Mouse (Mus musculus) forebrain, embryonic 11.5 days (tissue): ENCODE data around the gene Elk3. TPM values are rescaled to one million over a fixed set of nuclear protein-coding genes. Genes with fewer than 3 reads are reported as not detected.

Source experiments
- ATAC-seq: fragments of 200-750 bp; cut with Nextera tagmentation; replicated peaks from 2 replicates; pipeline ENCODE4 v1.8.0; 2017; ENCODE audit warnings: moderate TSS enrichment; ENCODE audit not compliant: low FRiP score
- DNase-seq: peaks from one replicate; pipeline ENCODE4 v3.0.0-alpha.2; 2017; ENCODE audit warnings: low spot score
- H3K27ac ChIP-seq: fragments of 300-500 bp; sonication (generic); 2 replicates; pipeline ENCODE4 v1.5.1; 2014; ENCODE audit warnings: low read depth, low read length
- H3K27me3 ChIP-seq: fragments of 300-500 bp; sonication (generic); 2 replicates; pipeline ENCODE4 v1.6.1; 2014; ENCODE audit warnings: mild to moderate bottlenecking, low read length, mixed read lengths; ENCODE audit not compliant: control insufficient read depth, insufficient read depth
- H3K36me3 ChIP-seq: fragments of 300-500 bp; sonication (generic); 2 replicates; pipeline ENCODE4 v1.6.1; 2014; ENCODE audit warnings: mild to moderate bottlenecking, low read length, moderate library complexity, mixed read lengths; ENCODE audit not compliant: control insufficient read depth, insufficient read depth
- H3K4me1 ChIP-seq: fragments of 300-500 bp; sonication (generic); replicated peaks from 2 replicates; pipeline ENCODE4 v1.6.1; 2014; ENCODE audit warnings: low read length, mixed read lengths; ENCODE audit not compliant: control insufficient read depth, insufficient read depth
- H3K4me2 ChIP-seq: fragments of 300-500 bp; sonication (generic); 2 replicates; pipeline ENCODE4 v1.6.1; 2014; ENCODE audit warnings: low read depth, mild to moderate bottlenecking, low read length, moderate library complexity, mixed read lengths; ENCODE audit not compliant: severe bottlenecking
- H3K4me3 ChIP-seq: fragments of 300-500 bp; sonication (generic); 2 replicates; pipeline ENCODE4 v1.5.1; 2014; ENCODE audit warnings: low read depth, low read length
- H3K9ac ChIP-seq: fragments of 300-500 bp; sonication (generic); 2 replicates; pipeline ENCODE4 v1.6.1; 2014; ENCODE audit warnings: low read length
- H3K9me3 ChIP-seq: fragments of 300-500 bp; sonication (generic); 2 replicates; pipeline ENCODE4 v1.6.1; 2016; ENCODE audit warnings: low read length, mixed read lengths; ENCODE audit not compliant: control insufficient read depth
- WGBS: fragments of 180-500 bp; shearing (Covaris S2); extraction: QIAGEN DNeasy Blood & Tissue Kit; methylation state at CpG from one replicate; pipeline ENCODE4 v1.1.7; 2014; 5-methylcytosine and 5-hydroxymethylcytosine counted together
- polyA plus RNA-seq: library from polyadenylated mRNA; unstranded; fragments of >200 nt; fragmentation: Nextera tagmentation; extraction: Ambion mirVana; gene quantifications from 2 replicates; pipeline ENCODE4 v1.2.1, GENCODE M21; 2014

The Elk3 gene
- polyA plus RNA-seq, 1 experiment from 2014 or later: 16.5 TPM

GRCm38 (mm10) chr10:93275212-93276136, 35.5 kb downstream of the Elk3 start:
- no peaks in the 10 kb centered on the region for H3K27me3 ChIP-seq
- H3K27ac ChIP-seq: peak overlapping the region; percentile 4; the same call in 1 of the 2 replicates
- ATAC-seq: peak; percentile 57
- H3K4me1 ChIP-seq: peaks cover 15% of the 10 kb centered on the region; the same call in 1 of the 2 replicates
- H3K9ac ChIP-seq: no peak overlapping the region
- peak; percentile 67 for DNase-seq
- WGBS: 45% methylated on average over 25 of the region's 25 CpGs
- no peaks in the 10 kb centered on the region for H3K36me3 ChIP-seq
- H3K4me3 ChIP-seq: no peak overlapping the region
- peak overlapping the region; percentile 46 for H3K4me2 ChIP-seq
- no peaks in the 10 kb centered on the region for H3K9me3 ChIP-seq

- H3K9ac ChIP-seq: no peak overlapping the region
- H3K4me3 ChIP-seq: no peak overlapping the region
- no peaks in the 10 kb centered on the region for H3K36me3 ChIP-seq
- H3K9me3 ChIP-seq: no peaks in the 10 kb centered on the region
- no peak for DNase-seq
- H3K4me1 ChIP-seq: peaks cover 15% of the 10 kb centered on the region; the same call in 1 of the 2 replicates
- H3K27me3 ChIP-seq: no peaks in the 10 kb centered on the region
- no peak for ATAC-seq
- WGBS: 78% methylated on average over 2 of the region's 2 CpGs
- no peak overlapping the region for H3K4me2 ChIP-seq
- H3K27ac ChIP-seq: no peak overlapping the region
Observed at GRCm38 (mm10) chr10:93274277-93274696, 36.6 kb downstream of the Elk3 start.

GRCm38 (mm10) chr10:93272986-93273982, 37.7 kb downstream of the Elk3 start:
- Histone ChIP-seq H3K9ac (no peak overlapping the region), H3K36me3 (no peaks in the 10 kb centered on the region), H3K4me2 (no peak overlapping the region), H3K4me1 (peaks cover 15% of the 10 kb centered on the region; the same call in 1 of the 2 replicates), H3K27me3 (no peaks in the 10 kb centered on the region), H3K9me3 (no peaks in the 10 kb centered on the region), H3K4me3 (no peak overlapping the region), H3K27ac (no peak overlapping the region)
- ATAC-seq (no peak), DNase-seq (no peak)
- WGBS: 82% methylated on average over 14 of the region's 14 CpGs

GRCm38 (mm10) chr10:93271831-93272230, 39.1 kb downstream of the Elk3 start:
- DNase-seq (no peak), ATAC-seq (no peak)
- H3K9ac ChIP-seq: no peak overlapping the region
- no peaks in the 10 kb centered on the region for H3K9me3 ChIP-seq
- H3K4me1 ChIP-seq: peaks cover 9% of the 10 kb centered on the region; the same call in 1 of the 2 replicates
- H3K4me3 ChIP-seq: no peak overlapping the region
- no peak overlapping the region for H3K27ac ChIP-seq
- 86% methylated on average over 7 of the region's 7 CpGs for WGBS
- H3K36me3 ChIP-seq: no peaks in the 10 kb centered on the region
- H3K4me2 ChIP-seq: no peak overlapping the region
- no peaks in the 10 kb centered on the region for H3K27me3 ChIP-seq

- H3K4me2 ChIP-seq: no peak overlapping the region
- no peak overlapping the region for H3K4me3 ChIP-seq
- peaks cover 2% of the 10 kb centered on the region; the same call in 1 of the 2 replicates for H3K4me1 ChIP-seq
- H3K36me3 ChIP-seq: no peaks in the 10 kb centered on the region
- H3K27ac ChIP-seq: no peak overlapping the region
- H3K9ac ChIP-seq: no peak overlapping the region
- DNase-seq: no peak
- no peak for ATAC-seq
- 93% methylated on average over 6 of the region's 6 CpGs for WGBS
- no peaks in the 10 kb centered on the region for H3K9me3 ChIP-seq
- no peaks in the 10 kb centered on the region for H3K27me3 ChIP-seq
Observed at GRCm38 (mm10) chr10:93270889-93271460, 40.0 kb downstream of the Elk3 start.

- Histone ChIP-seq H3K9ac (no peak overlapping the region), H3K4me3 (no peak overlapping the region), H3K27ac (no peak overlapping the region), H3K9me3 (no peaks in the 10 kb centered on the region), H3K4me2 (no peak overlapping the region), H3K36me3 (no peaks in the 10 kb centered on the region), H3K27me3 (no peaks in the 10 kb centered on the region), H3K4me1 (no peaks in the 10 kb centered on the region; the same call in 1 of the 2 replicates)
- ATAC-seq (no peak), DNase-seq (no peak)
- 75% methylated on average over 4 of the region's 4 CpGs for WGBS
Observed at GRCm38 (mm10) chr10:93269744-93270143, 41.2 kb downstream of the Elk3 start.

- Histone ChIP-seq H3K4me2 (no peak overlapping the region), H3K36me3 (no peaks in the 10 kb centered on the region), H3K27ac (no peak overlapping the region), H3K4me1 (peaks cover 5% of the 10 kb centered on the region; the same call in 1 of the 2 replicates), H3K27me3 (no peaks in the 10 kb centered on the region), H3K4me3 (no peak overlapping the region), H3K9me3 (no peaks in the 10 kb centered on the region), H3K9ac (no peak overlapping the region)
- 90% methylated on average over 3 of the region's 3 CpGs for WGBS
- no peak for DNase-seq
- ATAC-seq: no peak
Observed at GRCm38 (mm10) chr10:93268339-93268738, 42.6 kb downstream of the Elk3 start.

GRCm38 (mm10) chr10:93267509-93267908, 43.4 kb downstream of the Elk3 start:
- peaks cover 7% of the 10 kb centered on the region for H3K4me1 ChIP-seq
- no peaks in the 10 kb centered on the region for H3K36me3 ChIP-seq
- no peak overlapping the region for H3K4me3 ChIP-seq
- no peak overlapping the region for H3K9ac ChIP-seq
- no peaks in the 10 kb centered on the region for H3K9me3 ChIP-seq
- ATAC-seq: no peak
- 92% methylated on average over 5 of the region's 5 CpGs for WGBS
- DNase-seq: no peak
- H3K4me2 ChIP-seq: no peak overlapping the region
- H3K27ac ChIP-seq: no peak overlapping the region
- H3K27me3 ChIP-seq: no peaks in the 10 kb centered on the region
